Mouse (Mus musculus) heart, embryonic 14.5 days (tissue): ENCODE data around the gene Nmbr. TPM values are rescaled to one million over a fixed set of nuclear protein-coding genes. Genes with fewer than 3 reads are reported as not detected.

Experiments
- ATAC-seq: fragments of 200-750 bp; cut with Nextera tagmentation; 2 replicates; pipeline ENCODE4 v1.8.0; 2017; ENCODE audit warnings: low read depth, moderate TSS enrichment; ENCODE audit not compliant: insufficient number of reproducible peaks, insufficient read depth, low FRiP score
- H3K27ac ChIP-seq, 2 experiments: fragments of 200-500 bp in 1 of 2; fragments of 300-500 bp in 1 of 2; sonication (generic) in 1 of 2; replicated peaks in 1 of 2; 2 replicates each; pipeline ENCODE4 v1.5.1; 2012 to 2014; ENCODE audit warnings: low read depth in 2 of 2, low read length in 2 of 2, control low read depth in 1 of 2, mild to moderate bottlenecking in 1 of 2, mixed read lengths in 1 of 2; ENCODE audit not compliant: control insufficient read depth in 1 of 2, insufficient read depth in 1 of 2
- H3K27me3 ChIP-seq: fragments of 300-500 bp; sonication (generic); 2 replicates; pipeline ENCODE4 v1.6.1; 2014; ENCODE audit warnings: mild to moderate bottlenecking, low read length, control low read depth; ENCODE audit not compliant: control insufficient read depth, insufficient read depth
- H3K36me3 ChIP-seq: fragments of 300-500 bp; sonication (generic); 2 replicates; pipeline ENCODE4 v1.6.1; 2014; ENCODE audit warnings: mild to moderate bottlenecking, control low read depth, low read length, mixed read lengths; ENCODE audit not compliant: control insufficient read depth, insufficient read depth
- H3K4me1 ChIP-seq, 2 experiments: fragments of 200-500 bp in 1 of 2; fragments of 300-500 bp in 1 of 2; sonication (generic) in 1 of 2; 2 replicates each; pipeline ENCODE4 v1.6.1; 2012 to 2014; ENCODE audit warnings: low read length in 2 of 2, control low read depth in 1 of 2, mixed read lengths in 1 of 2; ENCODE audit not compliant: control insufficient read depth in 2 of 2, insufficient read depth in 2 of 2
- H3K4me2 ChIP-seq: fragments of 300-500 bp; sonication (generic); 2 replicates; pipeline ENCODE4 v1.6.1; 2014; ENCODE audit warnings: mild to moderate bottlenecking, low read length
- H3K4me3 ChIP-seq, 2 experiments: fragments of 200-500 bp in 1 of 2; fragments of 300-500 bp in 1 of 2; sonication (generic) in 1 of 2; 2 replicates each; pipeline ENCODE4 v1.5.1; 2012 to 2014; ENCODE audit warnings: low read length in 2 of 2, mild to moderate bottlenecking in 2 of 2, control low read depth in 1 of 2, low read depth in 1 of 2, moderate library complexity in 1 of 2; ENCODE audit not compliant: control insufficient read depth in 1 of 2, insufficient read depth in 1 of 2
- H3K9ac ChIP-seq: fragments of 300-500 bp; sonication (generic); 2 replicates; pipeline ENCODE4 v1.6.1; 2014; ENCODE audit warnings: mild to moderate bottlenecking, low read length
- H3K9me3 ChIP-seq: fragments of 300-500 bp; sonication (generic); 2 replicates; pipeline ENCODE4 v1.6.1; 2016; ENCODE audit warnings: low read length, control low read depth; ENCODE audit not compliant: control insufficient read depth
- WGBS: fragments of 180-500 bp; shearing (Covaris S2); extraction: QIAGEN DNeasy Blood & Tissue Kit; methylation state at CpG from one replicate; pipeline ENCODE4 v1.1.7; 2014; 5-methylcytosine and 5-hydroxymethylcytosine counted together
- polyA plus RNA-seq: library from polyadenylated mRNA; unstranded; fragments of >200 nt; fragmentation: Nextera tagmentation; extraction: Ambion mirVana; gene quantifications from 2 replicates; pipeline ENCODE4 v1.2.1, GENCODE M21; 2014

Nmbr gene
- polyA plus RNA-seq, result 0.41 TPM in 1 of 2 replicates, not detected in the other

DNA sequence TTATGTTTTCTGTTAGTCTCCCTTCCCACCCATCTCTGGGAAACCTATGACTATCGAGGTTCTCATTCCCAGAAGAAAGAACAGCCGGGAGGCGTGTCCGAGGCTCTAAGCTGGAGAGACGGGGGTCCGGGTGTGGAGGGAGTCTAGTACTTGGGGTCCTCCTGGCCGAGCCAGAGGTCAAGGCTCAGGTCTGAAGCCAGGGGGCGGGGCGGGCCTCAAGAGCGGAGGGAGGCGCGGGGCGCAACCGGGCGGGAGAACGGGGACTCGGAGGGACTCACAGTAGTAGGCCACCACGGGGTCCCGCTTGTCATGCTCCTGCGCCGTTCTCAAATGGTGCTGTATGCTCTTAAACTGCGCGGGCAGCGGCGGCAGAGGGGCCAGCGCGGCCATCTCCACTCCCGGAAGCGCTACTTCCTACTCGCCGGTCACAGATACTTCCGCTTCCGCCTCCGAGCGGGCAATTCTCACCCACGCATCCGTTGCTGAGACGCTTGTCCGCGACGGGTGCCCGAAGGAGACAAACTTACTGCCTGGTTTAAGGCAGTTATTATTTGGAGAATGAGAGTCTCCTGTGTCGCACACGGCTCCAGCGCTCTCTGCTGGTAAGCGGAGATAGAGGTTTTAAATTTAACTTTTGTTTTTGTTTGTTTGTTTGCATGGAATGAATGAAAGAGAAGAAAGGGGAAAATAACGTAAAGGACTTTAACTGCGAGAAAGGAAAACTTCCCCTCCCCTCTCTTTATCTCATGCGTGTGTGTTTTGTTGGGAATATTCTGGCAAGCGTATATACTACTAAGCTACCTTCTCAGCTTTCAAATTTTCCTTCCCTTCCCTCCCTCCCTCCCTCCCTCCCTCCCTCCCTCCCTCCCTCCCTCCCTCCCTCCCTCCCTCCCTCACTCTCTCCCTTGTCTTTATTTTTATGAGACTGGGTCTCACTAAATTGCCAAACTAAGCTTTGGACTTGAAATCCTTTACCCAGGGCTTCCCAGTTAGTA lies at the start of gene Nmbr, which contains the start of gene Vta1:
Gene Nmbr, plus strand, starts transcription at position 520 of the 995 bp plus-strand sequence.
Gene Vta1, minus strand, starts transcription at position 489 of the 995 bp plus-strand sequence.
- peaks cover 0 to 10% of the 10 kb centered on the region in 2 experiments; a peak in 2 of 4 replicates for H3K4me1 ChIP-seq

DNA sequence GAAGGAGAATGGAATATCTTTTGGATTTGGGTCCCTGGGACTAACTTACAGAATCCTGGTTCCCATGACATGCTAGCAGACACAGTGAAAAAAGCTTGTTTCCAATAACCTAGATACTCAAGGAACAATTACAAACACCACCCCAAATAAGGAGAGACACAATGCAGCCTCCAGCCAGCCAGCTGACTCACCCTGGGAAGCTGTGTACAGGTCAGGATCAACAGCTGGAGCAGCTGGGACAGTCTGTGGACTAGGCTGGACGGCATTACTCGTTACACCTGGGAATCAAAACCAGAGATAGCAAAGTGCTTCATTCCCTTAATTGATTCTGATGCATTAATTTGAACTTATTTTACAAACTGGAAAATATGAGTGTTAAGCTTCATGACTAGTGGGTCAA lies 44.5 kb upstream of the Nmbr start:
- Histone ChIP-seq H3K4me3 (no peak overlapping the region), H3K9me3 (no peaks in the 10 kb centered on the region), H3K4me2 (no peak overlapping the region), H3K36me3 (peaks cover 26% of the 10 kb centered on the region), H3K9ac (no peak overlapping the region), H3K4me1 (no peaks in the 10 kb centered on the region), H3K27me3 (no peaks in the 10 kb centered on the region), H3K27ac (no peak overlapping the region)
- no peak for ATAC-seq
- 92% methylated on average over 2 of the region's 2 CpGs for WGBS

More for the DNA sequence above, at the start of gene Nmbr, which contains the start of gene Vta1:
- Histone ChIP-seq H3K36me3 (no peaks in the 10 kb centered on the region), H3K9ac (peak within 1 kb of the TSS; percentile 88), H3K27me3 (no peaks in the 10 kb centered on the region), H3K4me2 (peak within 1 kb of the TSS; percentile 88), H3K4me3 (peak within 1 kb of the TSS; percentile 60 to 98), H3K9me3 (no peaks in the 10 kb centered on the region), H3K27ac (peak within 1 kb of the TSS; percentile 3 to 31; a peak in 3 of 4 replicates)
- peak; percentile 92 for ATAC-seq
- under 1% methylated on average over 50 of the region's 50 CpGs for WGBS

DNA sequence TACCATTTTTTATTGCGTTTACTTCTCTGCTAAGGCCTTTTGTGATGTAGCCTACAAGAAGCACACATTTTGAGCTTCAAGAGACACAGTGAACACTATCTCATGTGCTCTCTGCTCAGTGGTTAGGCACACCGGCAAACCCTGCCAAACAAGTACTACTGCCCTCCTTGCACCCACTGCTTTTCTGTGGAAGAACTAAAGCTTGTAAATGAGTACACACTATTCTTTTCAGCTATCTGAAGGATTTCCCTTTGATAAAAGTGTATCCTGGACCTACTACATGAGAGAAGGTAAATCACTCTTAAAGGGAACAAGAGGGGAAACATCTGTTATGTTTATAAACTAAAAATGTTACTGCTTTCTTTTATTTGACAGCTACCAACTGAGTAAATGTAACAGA lies 39.2 kb upstream of the Nmbr start:
- no peak for ATAC-seq

DNA sequence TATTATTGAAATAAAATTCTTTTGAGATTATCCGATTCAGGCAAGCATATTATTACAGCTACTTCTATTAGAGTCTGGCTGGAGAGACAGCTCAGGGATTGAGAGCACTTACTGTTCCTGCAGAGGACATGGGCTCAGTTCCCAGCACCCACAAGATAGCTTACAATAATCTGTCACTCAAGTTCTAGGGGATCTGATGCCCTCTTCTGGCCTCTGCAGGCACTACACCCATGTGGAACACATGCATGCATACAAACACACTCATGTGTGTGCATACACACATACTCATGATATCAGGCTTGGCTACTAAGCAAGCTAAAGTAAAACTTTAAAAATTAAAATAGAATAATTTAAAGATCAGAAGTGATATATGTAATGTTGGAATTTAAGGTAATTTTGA lies 19.7 kb upstream of the Nmbr start:
- no peaks in the 10 kb centered on the region for H3K27me3 ChIP-seq
- 96% methylated on average over 1 of the region's 1 CpGs for WGBS
- no peak overlapping the region for H3K4me3 ChIP-seq
- H3K9me3 ChIP-seq, result no peaks in the 10 kb centered on the region
- no peaks in the 10 kb centered on the region for H3K4me1 ChIP-seq
- no peak overlapping the region for H3K9ac ChIP-seq
- no peak overlapping the region for H3K27ac ChIP-seq
- no peak for ATAC-seq
- H3K4me2 ChIP-seq, result no peak overlapping the region
- peaks cover 24% of the 10 kb centered on the region for H3K36me3 ChIP-seq

More for the DNA sequence above, 39.2 kb upstream of the Nmbr start:
- no peaks in the 10 kb centered on the region for H3K9me3 ChIP-seq
- no peaks in the 10 kb centered on the region for H3K4me1 ChIP-seq
- 75% methylated on average over 2 of the region's 2 CpGs for WGBS
- H3K4me3 ChIP-seq, result no peak overlapping the region
- 0 out of 4 replicates have a peak overlapping the region, but pooled peaks of 1 of the 2 experiments have one; percentile 17 for H3K27ac ChIP-seq
- H3K27me3 ChIP-seq, result no peaks in the 10 kb centered on the region
- no peak overlapping the region for H3K4me2 ChIP-seq
- H3K36me3 ChIP-seq, result peaks cover 26% of the 10 kb centered on the region
- H3K9ac ChIP-seq, result no peak overlapping the region

DNA sequence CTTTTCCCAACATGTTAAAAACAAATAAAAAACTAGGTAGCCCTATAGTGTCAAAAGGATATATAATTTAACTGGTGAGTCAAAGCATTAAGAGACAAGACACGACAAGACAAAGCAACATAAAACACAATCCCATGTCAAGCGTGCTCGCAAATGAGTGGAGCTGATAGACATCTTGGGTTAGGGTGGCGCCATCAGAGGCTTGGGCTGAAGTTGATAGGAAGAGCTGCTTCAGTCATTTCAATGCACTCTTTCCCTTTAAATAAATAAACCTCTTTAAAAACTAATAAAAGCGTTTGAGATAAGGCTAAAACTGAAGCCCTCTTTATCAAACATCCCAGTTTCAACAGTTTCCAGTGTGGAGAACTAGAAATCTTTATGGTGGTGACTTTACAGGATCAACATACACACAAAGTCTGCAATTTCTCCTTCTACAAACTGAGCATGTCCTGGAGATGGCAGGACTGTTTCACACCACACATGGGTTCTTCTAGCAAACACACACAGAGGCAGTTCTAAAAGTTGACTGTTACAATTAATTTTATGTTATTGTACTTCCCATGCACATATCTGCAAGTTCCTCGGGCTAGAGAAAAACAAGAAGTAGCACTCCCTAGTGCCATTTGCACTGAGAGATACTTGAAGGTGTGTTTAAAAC lies 16.5 kb upstream of the Nmbr start:
- Histone ChIP-seq H3K9ac (no peak overlapping the region), H3K4me1 (no peaks in the 10 kb centered on the region), H3K36me3 (peaks cover 19% of the 10 kb centered on the region), H3K27me3 (no peaks in the 10 kb centered on the region), H3K27ac (no peak overlapping the region), H3K9me3 (no peaks in the 10 kb centered on the region), H3K4me3 (no peak overlapping the region), H3K4me2 (no peak overlapping the region)
- no peak for ATAC-seq
- 76% methylated on average over 6 of the region's 6 CpGs for WGBS

DNA sequence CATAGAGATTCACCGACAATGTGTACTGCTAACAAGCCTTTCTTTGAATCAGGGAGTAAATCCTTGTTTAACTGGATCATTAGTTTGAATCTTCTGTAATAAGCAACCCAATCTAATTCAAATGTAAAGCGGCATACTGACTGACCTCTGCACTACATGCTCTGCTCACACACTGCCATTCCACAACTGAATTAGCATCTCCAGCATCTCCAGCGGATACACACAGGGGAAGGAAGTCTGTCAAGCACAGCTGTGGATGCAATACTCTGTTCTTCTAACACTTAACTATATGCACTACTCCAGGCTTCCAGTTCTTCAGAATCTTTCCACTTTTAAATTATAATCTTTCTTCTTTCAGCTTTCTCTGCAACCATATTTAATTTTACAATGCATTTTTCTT lies 15.0 kb upstream of the Nmbr start:
- WGBS, result 84% methylated on average over 3 of the region's 3 CpGs
- H3K9me3 ChIP-seq, result no peaks in the 10 kb centered on the region
- peaks cover 14% of the 10 kb centered on the region for H3K36me3 ChIP-seq
- no peak overlapping the region for H3K4me2 ChIP-seq
- no peaks in the 10 kb centered on the region for H3K27me3 ChIP-seq
- no peak overlapping the region for H3K27ac ChIP-seq
- ATAC-seq, result no peak
- no peaks in the 10 kb centered on the region for H3K4me1 ChIP-seq
- H3K4me3 ChIP-seq, result no peak overlapping the region
- H3K9ac ChIP-seq, result no peak overlapping the region

DNA sequence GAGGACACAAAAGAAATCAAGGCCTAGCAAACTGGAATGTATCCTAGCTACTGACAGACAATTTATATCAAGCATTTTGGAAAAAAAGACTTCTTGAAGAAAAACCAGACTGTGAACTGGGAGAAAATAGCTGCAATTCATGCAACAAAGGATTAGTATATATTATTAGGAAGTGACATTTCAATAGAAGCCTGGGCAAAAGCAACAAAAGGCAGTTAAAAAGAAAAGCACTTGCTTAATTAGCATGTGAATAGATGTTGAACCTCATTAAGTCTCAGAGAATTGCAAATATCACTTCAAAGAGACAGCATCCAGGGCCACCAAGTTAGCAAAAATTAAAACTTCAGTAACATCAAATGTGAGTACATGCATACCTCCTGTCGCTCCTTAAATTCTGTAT lies 2.2 kb upstream of the Nmbr start:
- ATAC-seq, result no peak
- Histone ChIP-seq H3K4me2 (peak overlapping the region; percentile 88; the same call in 1 of the 2 replicates), H3K9ac (no peak overlapping the region), H3K27me3 (no peaks in the 10 kb centered on the region), H3K4me1 (peaks cover 0 to 10% of the 10 kb centered on the region in 2 experiments; a peak in 2 of 4 replicates), H3K36me3 (no peaks in the 10 kb centered on the region), H3K9me3 (no peaks in the 10 kb centered on the region), H3K4me3 (no peak overlapping the region), H3K27ac (no peak overlapping the region)
- WGBS, result 78% methylated on average over 1 of the region's 1 CpGs
